Mouse (Mus musculus) forebrain, embryonic 14.5 days (tissue): Measurements from ENCODE around the gene Ssbp2. TPM values are rescaled to one million over a fixed set of nuclear protein-coding genes. Genes with fewer than 3 reads are reported as not detected.

Experiments
- ATAC-seq: fragments of 200-750 bp; cut with Nextera tagmentation; 2 replicates; pipeline ENCODE4 v1.8.0; 2017; ENCODE audit warnings: mild to moderate bottlenecking, moderate library complexity
- DNase-seq: peaks from one replicate; pipeline ENCODE4 v3.0.0-alpha.2; 2015; ENCODE audit warnings: low spot score
- H3K27ac ChIP-seq: fragments of 300-500 bp; sonication (generic); 2 replicates; pipeline ENCODE4 v1.5.1; 2014; ENCODE audit warnings: low read depth, mild to moderate bottlenecking, control low read depth, low read length, moderate library complexity
- H3K27me3 ChIP-seq: fragments of 300-500 bp; sonication (generic); replicated peaks from 2 replicates; pipeline ENCODE4 v1.6.1; 2014; ENCODE audit warnings: low read length, control low read depth, mixed read lengths; ENCODE audit not compliant: control insufficient read depth, insufficient read depth
- H3K36me3 ChIP-seq: fragments of 300-500 bp; sonication (generic); 2 replicates; pipeline ENCODE4 v1.6.1; 2014; ENCODE audit warnings: low read length, control low read depth; ENCODE audit not compliant: control insufficient read depth, insufficient read depth
- H3K4me1 ChIP-seq: fragments of 300-500 bp; sonication (generic); 2 replicates; pipeline ENCODE4 v1.6.1; 2014; ENCODE audit warnings: antibody characterized with exemption, low read length, control low read depth; ENCODE audit not compliant: control insufficient read depth, insufficient read depth
- H3K4me2 ChIP-seq: fragments of 300-500 bp; sonication (generic); 2 replicates; pipeline ENCODE4 v1.6.1; 2014; ENCODE audit warnings: mild to moderate bottlenecking, control low read depth, low read length
- H3K4me3 ChIP-seq: fragments of 300-500 bp; sonication (generic); 2 replicates; pipeline ENCODE4 v1.5.1; 2014; ENCODE audit warnings: low read depth, low read length, control low read depth
- H3K9ac ChIP-seq: fragments of 300-500 bp; sonication (generic); 2 replicates; pipeline ENCODE4 v1.6.1; 2014; ENCODE audit warnings: mild to moderate bottlenecking, low read length, control low read depth, moderate library complexity
- H3K9me3 ChIP-seq: fragments of 300-500 bp; sonication (generic); replicated peaks from 2 replicates; pipeline ENCODE4 v1.6.1; 2016; ENCODE audit warnings: low read length, control low read depth, mixed read lengths; ENCODE audit not compliant: control insufficient read depth
- WGBS: fragments of 180-500 bp; shearing (Covaris S2); extraction: QIAGEN DNeasy Blood & Tissue Kit; methylation state at CpG from one replicate; pipeline ENCODE4 v1.1.7; 2014; 5-methylcytosine and 5-hydroxymethylcytosine counted together
- polyA plus RNA-seq: library from polyadenylated mRNA; unstranded; fragments of >200 nt; fragmentation: Nextera tagmentation; extraction: Ambion mirVana; gene quantifications from 2 replicates; pipeline ENCODE4 v1.2.1, GENCODE M21; 2014

Gene Ssbp2
- polyA plus RNA-seq, 1 experiment from 2014 or later = 252 TPM

DNA sequence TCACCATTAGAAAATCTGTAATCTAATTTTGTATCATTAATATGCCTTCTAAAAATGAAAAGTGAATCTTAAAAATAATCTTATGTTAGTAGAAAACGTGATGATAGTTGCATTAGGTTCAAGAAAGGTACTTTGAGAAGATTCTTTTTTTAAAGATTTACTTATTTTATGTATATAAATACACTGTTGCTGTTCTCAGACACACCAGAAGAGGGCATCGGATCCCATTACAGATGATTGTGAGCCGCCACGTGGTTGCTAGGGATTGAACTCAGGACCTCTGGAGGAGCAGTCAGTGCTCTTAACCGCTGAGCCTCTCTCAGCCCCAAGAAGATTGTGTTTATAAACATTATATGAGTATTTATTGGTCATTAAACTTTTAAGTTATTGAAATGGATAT, 126.3 kb downstream of the Ssbp2 start:
- WGBS = 76% methylated on average over 5 of the region's 5 CpGs

DNA sequence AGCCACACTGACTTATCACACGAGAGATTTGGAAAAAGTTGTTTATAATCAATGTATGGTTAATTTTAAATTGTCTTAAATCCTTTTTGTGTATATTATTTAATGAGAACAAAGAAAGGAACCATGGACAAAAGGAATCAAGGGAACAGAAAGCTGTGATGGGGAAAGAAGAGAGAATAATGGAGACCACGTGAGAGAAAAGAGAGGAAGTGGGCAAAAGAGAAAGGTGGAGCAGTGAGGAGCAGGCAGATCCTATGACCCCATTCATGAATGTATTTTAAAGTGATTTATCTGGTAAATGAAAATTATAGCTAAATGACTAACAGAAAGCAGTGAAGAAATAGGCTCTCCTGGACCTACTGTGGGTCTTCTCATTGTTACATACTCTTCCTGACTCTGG, 128.4 kb downstream of the Ssbp2 start:
- Histone ChIP-seq H3K27me3 (no peaks in the 10 kb centered on the region), H3K36me3 (no peaks in the 10 kb centered on the region), H3K4me3 (no peak overlapping the region), H3K27ac (no peak overlapping the region), H3K4me2 (no peak overlapping the region), H3K9me3 (no peaks in the 10 kb centered on the region), H3K9ac (no peak overlapping the region), H3K4me1 (0 out of 2 replicates have a peak, but pooled peaks cover 1% of the 10 kb centered on the region)
- 16% methylated on average over 2 of the region's 2 CpGs for WGBS
- ATAC-seq (no peak), DNase-seq (no peak)

More for the DNA sequence above, 126.3 kb downstream of the Ssbp2 start:
- Histone ChIP-seq H3K9me3 (no peaks in the 10 kb centered on the region), H3K4me1 (no peaks in the 10 kb centered on the region), H3K36me3 (no peaks in the 10 kb centered on the region), H3K4me2 (no peak overlapping the region), H3K27me3 (no peaks in the 10 kb centered on the region), H3K4me3 (no peak overlapping the region), H3K9ac (no peak overlapping the region), H3K27ac (no peak overlapping the region)
- DNase-seq = no peak
- no peak for ATAC-seq

DNA sequence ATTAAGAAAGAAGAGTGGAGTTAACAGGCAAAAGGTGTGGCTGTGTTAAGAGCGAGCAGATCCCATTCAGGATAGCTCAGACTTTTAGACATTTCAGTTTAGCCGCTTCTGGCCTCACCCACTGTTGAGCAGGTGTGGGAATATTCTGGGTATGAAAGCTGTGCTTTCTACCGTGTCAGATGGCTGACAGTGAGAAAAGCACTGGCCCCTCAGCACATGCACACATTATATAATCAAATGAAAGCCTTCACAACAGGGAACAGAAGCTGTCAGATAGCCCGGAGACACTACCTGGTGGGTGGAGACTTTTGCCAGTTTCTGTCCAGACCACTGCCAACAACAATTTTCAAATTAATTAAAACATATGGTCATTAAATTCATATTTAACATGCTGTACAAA, 131.8 kb downstream of the Ssbp2 start:
- Histone ChIP-seq H3K4me2 (no peak overlapping the region), H3K9ac (no peak overlapping the region), H3K27me3 (no peaks in the 10 kb centered on the region), H3K9me3 (no peaks in the 10 kb centered on the region), H3K36me3 (no peaks in the 10 kb centered on the region), H3K4me1 (0 out of 2 replicates have a peak, but pooled peaks cover 2% of the 10 kb centered on the region), H3K27ac (no peak overlapping the region), H3K4me3 (no peak overlapping the region)
- DNase-seq = peak; percentile 14
- 61% methylated on average over 4 of the region's 4 CpGs for WGBS
- peak; percentile 60; the same call in 1 of the 2 replicates for ATAC-seq

DNA sequence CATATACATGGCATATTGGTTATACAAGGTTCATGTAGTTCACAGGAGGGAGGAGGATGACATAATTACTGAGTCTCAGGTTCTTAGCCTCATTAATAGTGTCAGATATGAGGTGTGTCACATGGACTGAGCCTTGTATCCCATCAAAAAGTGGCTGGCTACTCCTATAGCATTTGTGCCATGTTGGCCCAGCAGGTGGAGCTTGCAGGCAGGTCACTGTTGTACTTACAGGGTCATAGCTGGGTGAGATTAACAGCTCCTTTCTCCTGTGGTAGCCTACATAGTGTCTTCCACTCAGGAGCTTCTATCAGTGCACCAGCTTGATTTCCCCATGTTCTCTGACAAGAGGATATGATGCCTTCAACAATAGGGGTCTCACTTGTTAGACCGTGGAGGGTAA, 135.2 kb downstream of the Ssbp2 start:
- DNase-seq (no peak), ATAC-seq (no peak)
- Histone ChIP-seq H3K9me3 (no peaks in the 10 kb centered on the region), H3K4me3 (no peak overlapping the region), H3K36me3 (no peaks in the 10 kb centered on the region), H3K9ac (no peak overlapping the region), H3K4me1 (0 out of 2 replicates have a peak, but pooled peaks cover 2% of the 10 kb centered on the region), H3K27me3 (no peaks in the 10 kb centered on the region), H3K4me2 (no peak overlapping the region), H3K27ac (no peak overlapping the region)
- WGBS = 90% methylated on average over 1 of the region's 1 CpGs

DNA sequence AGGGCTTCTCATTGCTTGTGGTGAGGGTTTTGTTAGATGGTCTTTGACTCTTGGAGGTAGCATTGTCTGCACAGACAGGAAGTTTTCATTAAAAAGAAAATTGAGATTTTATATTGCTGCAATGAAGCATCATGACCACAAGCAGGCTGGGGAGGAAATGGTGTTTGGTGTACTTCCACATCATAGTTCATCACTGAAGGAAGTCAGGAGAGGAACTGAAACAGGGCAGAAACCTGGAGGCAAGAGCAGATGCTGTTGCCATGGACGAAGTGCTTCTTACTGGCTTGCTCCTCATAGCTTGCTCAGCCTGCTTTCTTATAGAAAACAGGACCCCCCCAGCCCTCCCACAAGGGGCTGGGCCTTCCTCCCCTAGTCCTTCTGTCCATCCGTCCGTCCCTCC, 139.5 kb downstream of the Ssbp2 start:
- 92% methylated on average over 3 of the region's 3 CpGs for WGBS
- no peak overlapping the region for H3K27ac ChIP-seq
- no peak overlapping the region for H3K9ac ChIP-seq
- ATAC-seq = no peak
- H3K9me3 ChIP-seq = no peaks in the 10 kb centered on the region
- H3K4me2 ChIP-seq = no peak overlapping the region
- H3K36me3 ChIP-seq = no peaks in the 10 kb centered on the region
- no peaks in the 10 kb centered on the region for H3K27me3 ChIP-seq
- no peaks in the 10 kb centered on the region for H3K4me1 ChIP-seq
- no peak overlapping the region for H3K4me3 ChIP-seq
- no peak for DNase-seq

DNA sequence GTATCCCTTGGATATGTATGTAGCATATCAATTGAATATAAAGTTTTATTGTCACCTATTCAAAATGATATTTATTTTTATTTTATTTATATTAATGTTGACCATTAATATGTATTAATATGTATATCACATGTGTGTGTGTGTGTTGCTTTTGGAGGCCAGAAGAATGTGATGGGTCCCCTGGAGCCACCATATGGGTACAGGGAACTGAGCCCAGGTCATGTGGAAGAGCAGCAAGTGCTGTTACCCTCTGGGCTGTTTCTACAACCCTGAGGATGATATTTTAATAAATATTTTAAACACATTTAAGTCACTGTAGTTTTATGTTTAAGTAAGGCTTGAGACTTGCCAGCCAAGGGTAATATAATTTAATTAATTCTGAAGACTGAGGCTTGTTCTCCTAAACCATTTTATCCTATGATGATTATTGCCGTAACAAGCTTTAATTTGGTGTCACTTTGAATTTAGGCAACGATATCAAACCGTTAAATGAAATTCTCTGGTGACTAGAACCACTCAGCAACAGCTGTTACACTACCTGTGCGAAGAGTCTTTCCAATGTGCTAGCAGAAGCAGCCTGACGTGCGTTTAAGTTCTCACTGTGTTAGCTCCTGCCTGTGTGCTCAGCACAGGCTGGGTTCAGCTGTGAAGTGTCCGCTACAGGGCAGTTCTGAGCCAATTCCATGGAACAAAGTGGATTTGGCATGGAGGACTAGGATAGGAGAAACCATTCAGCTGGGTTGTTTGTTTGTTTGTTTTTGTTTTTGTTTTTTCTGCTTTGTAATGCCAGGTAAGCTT, 145.2 kb downstream of the Ssbp2 start:
- Histone ChIP-seq H3K4me1 (no peaks in the 10 kb centered on the region), H3K9ac (no peak overlapping the region), H3K9me3 (no peaks in the 10 kb centered on the region), H3K27me3 (no peaks in the 10 kb centered on the region), H3K36me3 (no peaks in the 10 kb centered on the region), H3K4me3 (no peak overlapping the region), H3K4me2 (no peak overlapping the region), H3K27ac (no peak overlapping the region)
- WGBS = 77% methylated on average over 7 of the region's 7 CpGs
- DNase-seq (no peak), ATAC-seq (no peak)

DNA sequence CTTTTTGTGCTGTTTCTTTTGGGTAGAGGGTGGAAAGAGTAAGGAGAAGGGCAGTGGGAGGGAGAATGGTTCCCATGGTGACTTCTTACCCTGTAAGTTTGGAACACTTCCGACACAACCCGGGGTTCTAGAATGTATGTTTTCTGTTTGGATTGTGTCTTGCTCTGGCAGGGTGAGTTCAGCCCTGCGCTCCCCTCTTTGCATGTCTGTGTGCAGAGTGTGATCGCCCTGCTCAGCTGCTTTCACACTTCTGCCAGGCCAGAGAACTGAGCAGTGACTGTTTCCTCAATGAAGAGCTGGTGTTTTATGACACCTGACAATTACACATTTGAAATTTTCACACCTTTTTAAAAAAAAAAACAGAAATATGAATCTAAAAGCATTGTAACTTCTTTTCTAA, 150.5 kb downstream of the Ssbp2 start:
- Histone ChIP-seq H3K27ac (no peak overlapping the region), H3K27me3 (no peaks in the 10 kb centered on the region), H3K36me3 (no peaks in the 10 kb centered on the region), H3K9ac (no peak overlapping the region), H3K4me1 (no peaks in the 10 kb centered on the region), H3K4me3 (no peak overlapping the region), H3K4me2 (no peak overlapping the region), H3K9me3 (no peaks in the 10 kb centered on the region)
- DNase-seq (no peak), ATAC-seq (no peak)
- 74% methylated on average over 4 of the region's 4 CpGs for WGBS

DNA sequence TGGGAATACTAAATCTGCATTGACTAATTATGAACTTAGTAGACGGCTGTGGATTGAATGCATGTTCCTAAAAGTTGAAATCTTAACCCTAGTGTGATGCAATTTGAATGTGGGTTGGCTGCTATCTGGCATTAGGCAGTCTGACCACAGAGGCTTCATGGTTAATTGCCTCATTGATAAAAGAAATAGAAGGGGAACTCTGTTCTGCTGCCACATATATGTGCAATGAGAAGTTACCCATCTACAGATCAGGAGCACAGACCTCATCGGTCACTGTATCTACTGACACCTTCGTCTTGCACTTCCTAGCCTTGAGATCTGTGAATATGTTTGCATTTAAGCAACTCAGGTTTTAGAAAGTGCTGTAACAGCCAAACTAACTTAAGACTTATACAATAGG, 151.8 kb downstream of the Ssbp2 start:
- Histone ChIP-seq H3K36me3 (no peaks in the 10 kb centered on the region), H3K4me1 (no peaks in the 10 kb centered on the region), H3K27me3 (no peaks in the 10 kb centered on the region), H3K27ac (no peak overlapping the region), H3K9ac (no peak overlapping the region), H3K4me3 (no peak overlapping the region), H3K4me2 (no peak overlapping the region), H3K9me3 (no peaks in the 10 kb centered on the region)
- no peak for ATAC-seq
- no peak for DNase-seq
- 88% methylated on average over 3 of the region's 3 CpGs for WGBS

DNA sequence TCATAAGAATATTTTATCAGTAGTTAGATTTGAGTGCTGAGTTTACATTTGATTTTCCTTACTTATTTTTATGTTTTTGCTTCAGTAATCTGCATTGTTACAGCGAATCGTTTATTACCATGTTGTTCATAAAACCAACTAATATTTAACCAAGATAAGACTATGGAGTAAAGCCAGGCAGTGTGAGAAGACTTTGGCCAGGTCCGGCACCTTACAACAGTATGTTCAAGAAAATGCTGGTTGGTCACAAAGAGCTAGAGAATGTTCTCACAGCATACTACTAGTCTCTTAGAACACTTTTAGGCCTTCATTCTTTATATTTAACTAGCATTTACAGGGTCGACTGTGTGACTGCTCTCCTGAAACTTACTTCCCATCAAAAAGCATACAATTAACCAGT, 152.5 kb downstream of the Ssbp2 start:
- WGBS = 95% methylated on average over 4 of the region's 4 CpGs
- H3K9ac ChIP-seq = no peak overlapping the region

More for the DNA sequence above, 152.5 kb downstream of the Ssbp2 start:
- no peaks in the 10 kb centered on the region for H3K36me3 ChIP-seq
- H3K27ac ChIP-seq = no peak overlapping the region
- H3K4me2 ChIP-seq = no peak overlapping the region
- no peak overlapping the region for H3K4me3 ChIP-seq
- H3K4me1 ChIP-seq = no peaks in the 10 kb centered on the region
- DNase-seq = no peak
- no peak for ATAC-seq
- H3K9me3 ChIP-seq = no peaks in the 10 kb centered on the region
- H3K27me3 ChIP-seq = no peaks in the 10 kb centered on the region
